Mouse (Mus musculus): ENCODE data around the gene Ube2a.

The Ube2a gene

GRCm38 (mm10) chrX:36902321-36903114, 28.8 kb downstream of the Ube2a start, which contains the start of gene Nkrf:
Gene Nkrf, minus strand, starts transcription at chrX:36902899.
- DNase-seq, result peak; percentile 53

- DNase-seq, result peak; percentile 90
Measured at GRCm38 (mm10) chrX:36903115-36903768, 29.5 kb downstream of the Ube2a start.

- no peak for DNase-seq
Measured at GRCm38 (mm10) chrX:36906539-36906938, 32.8 kb downstream of the Ube2a start.

GRCm38 (mm10) chrX:36911343-36911742, 37.6 kb downstream of the Ube2a start:
- DNase-seq, result peak; percentile 55

- DNase-seq, result no peak
Measured at GRCm38 (mm10) chrX:36917749-36918148, 44.0 kb downstream of the Ube2a start.

- DNase-seq, result no peak
Measured at GRCm38 (mm10) chrX:36921346-36921745, 47.6 kb downstream of the Ube2a start.

GRCm38 (mm10) chrX:36928791-36929190, 55.1 kb downstream of the Ube2a start:
- no peak for DNase-seq

- no peak for DNase-seq
Measured at GRCm38 (mm10) chrX:36929694-36930093, 56.0 kb downstream of the Ube2a start.

- no peak for DNase-seq
Measured at GRCm38 (mm10) chrX:36930574-36930973, 56.9 kb downstream of the Ube2a start.

Data from liver (tissue).